In the genomic region with DNA sequence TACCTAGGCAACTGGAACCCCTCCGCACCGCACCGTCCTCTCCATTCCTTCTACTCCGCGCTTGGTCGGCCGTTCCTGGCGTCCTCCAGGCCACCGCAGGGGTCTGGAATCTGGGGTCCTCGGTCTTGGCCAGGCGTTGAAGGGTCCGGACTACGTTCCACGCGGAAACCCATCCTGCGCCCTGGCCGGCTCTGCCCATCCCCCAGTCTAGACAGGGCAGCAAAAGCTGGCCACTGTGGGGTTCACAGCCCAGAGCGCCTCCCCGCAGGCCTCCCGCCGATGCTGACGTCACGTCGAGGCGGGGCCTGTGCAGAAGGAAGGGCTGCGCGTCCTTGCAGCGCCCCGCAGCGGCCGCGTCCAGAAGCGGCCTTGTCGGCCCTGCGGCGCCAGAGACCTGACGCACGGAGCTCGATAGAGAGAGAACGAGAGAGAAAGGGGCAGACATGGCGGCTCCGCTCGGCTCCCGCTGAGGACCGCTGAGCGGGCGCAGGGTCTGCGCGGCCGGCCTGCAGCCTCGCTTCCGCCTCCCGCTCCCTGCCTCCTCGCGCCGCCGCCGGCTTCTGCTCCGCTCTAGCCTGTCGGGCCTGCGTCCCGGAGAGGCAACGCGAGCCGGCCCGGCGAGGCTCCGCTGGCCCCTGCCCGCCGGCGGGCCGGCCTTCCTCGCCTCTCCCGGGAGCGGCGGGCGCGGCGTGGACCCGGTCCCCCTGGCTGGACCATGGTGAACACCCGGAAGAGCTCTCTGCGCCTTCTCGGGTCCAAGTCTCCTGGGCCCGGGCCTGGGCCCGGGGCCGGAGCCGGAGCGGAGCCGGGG, we compare ENCODE assay signal across 8 mouse cellular contexts. TPM values are rescaled to one million over a fixed set of nuclear protein-coding genes. Genes with fewer than 3 reads are reported as not detected.
DNase-seq lines count a peak whose midpoint lies in the region; ATAC-seq and TF ChIP-seq lines count a peak whose summit lies in the region.

Gene Atad2b, plus strand, starts transcription at position 360 of the 811 bp plus-strand sequence.

- peak within 1 kb of the TSS; percentile 68 for H3K4me2 ChIP-seq in hindbrain, embryonic 14.5 days (replicated peaks)

- in situ Hi-C loops in Patski (cut with MboI; ENCODE audit: low pct_unique_long_range_greater_than_20kb), result loop anchor here (10.0 kb wide), 1 partner anchor 342 kb away; no protein-coding TSS in a partner anchor

- H3K9ac ChIP-seq in hindbrain, embryonic 14.5 days, result peak within 1 kb of the TSS; percentile 99

- peak; percentile 68 for DNase-seq in Patski (ENCODE audit: low read depth, low spot score)
- peak; percentile 98 to 99 for DNase-seq in cerebellum, postnatal 14 days
- peak; percentile 90 to 94 for DNase-seq in frontal cortex, postnatal 25 days (ENCODE audit: low spot score in 2 of 2)
- peak; percentile 97 for DNase-seq in hindbrain, embryonic 14.5 days (ENCODE audit: low spot score)
- DNase-seq in layer of hippocampus, postnatal 36 days, result peak; percentile 97 to 98
- peak; percentile 97 for DNase-seq in lung, postnatal 36 days
- peak; percentile 97 for DNase-seq in retina, postnatal 1 day
- peak; percentile 96 for DNase-seq in urinary bladder, adult 18-20 months (ENCODE audit: low spot score in 2 of 2)

- WGBS in hindbrain, embryonic 14.5 days, result under 1% methylated on average over 85 of the region's 89 CpGs

- peak; percentile 94 for ATAC-seq in Patski
- peak; percentile 96 for ATAC-seq in hindbrain, embryonic 14.5 days (ENCODE audit: low FRiP score)

- H3K4me1 ChIP-seq in hindbrain, embryonic 14.5 days (replicated peaks; ENCODE audit: control insufficient read depth, insufficient read depth, low read length), result peaks cover 22% of the 10 kb centered on the region

- peak within 1 kb of the TSS; percentile 99 for H3K27ac ChIP-seq in hindbrain, embryonic 14.5 days

- no peaks in the 10 kb centered on the region for H3K36me3 ChIP-seq in hindbrain, embryonic 14.5 days (replicated peaks; ENCODE audit: control insufficient read depth, insufficient read depth)

- peak within 1 kb of the TSS; percentile 98 for H3K4me3 ChIP-seq in hindbrain, embryonic 14.5 days (replicated peaks; ENCODE audit: low read length)

- H3K27me3 ChIP-seq in Patski, result no peaks in the 10 kb centered on the region
- H3K27me3 ChIP-seq in hindbrain, embryonic 14.5 days (ENCODE audit: control insufficient read depth, insufficient read depth, low read length), result no peaks in the 10 kb centered on the region

- CTCF ChIA-PET in Patski (lab: Charles Lee), result interaction anchor here (0.7 to 2.0 kb wide), 2 partner anchors 9 to 12 kb away, joined by 3 to 5 read pairs; no protein-coding TSS in a partner anchor

- no peaks in the 10 kb centered on the region for H3K9me3 ChIP-seq in hindbrain, embryonic 14.5 days (ENCODE audit: control insufficient read depth, low read length)

- TF ChIP-seq CTCF in Patski (IDR thresholded peaks at IDR 0.05), result peak; percentile 100

- POLR2A ChIA-PET in Patski (lab: Charles Lee), result interaction anchor here (0.6 to 1.2 kb wide), 4 partner anchors 15 to 447 kb away, joined by 3 to 5 read pairs (median 3); no protein-coding TSS in a partner anchor

RNA-seq across cellular contexts. Expression of gene Atad2b, which starts in this region (rescaled TPM):
- polyA plus RNA-seq in Patski (2021), result 12.8 TPM
- 15.9 and 18.5 TPM in 2 replicates for polyA plus RNA-seq in hindbrain, embryonic 14.5 days (2014; fragmentation: Nextera tagmentation; extraction: Ambion mirVana)
- 10 to 100 TPM; 36.6 to 38.3 TPM for total RNA-seq in layer of hippocampus, postnatal 36 days (2021)

Comparison
In these comparisons a context has a peak if more than half of its experiments do, and no peak if none do; other contexts are left out.
1. Peak in every context shown above with its lines: DNase-seq, ATAC-seq, H3K4me3 ChIP-seq and H3K27ac ChIP-seq.